Mouse (Mus musculus) hindbrain, postnatal 0 days (tissue): ENCODE results near the gene Myo18a. TPM values are rescaled to one million over a fixed set of nuclear protein-coding genes. Genes with fewer than 3 reads are reported as not detected.

Experiments
- ATAC-seq: fragments of 200-750 bp; cut with Nextera tagmentation; 2 replicates; pipeline ENCODE4 v1.8.0; 2017; ENCODE audit warnings: mild to moderate bottlenecking, moderate TSS enrichment, moderate library complexity
- DNase-seq: peaks from one replicate; pipeline ENCODE4 v3.0.0-alpha.2; 2015; ENCODE audit warnings: low spot score
- H3K27ac ChIP-seq: fragments of 300-500 bp; sonication (generic); 2 replicates; pipeline ENCODE4 v1.5.1; 2014; ENCODE audit warnings: mild to moderate bottlenecking
- H3K27me3 ChIP-seq: fragments of 300-500 bp; sonication (generic); 2 replicates; pipeline ENCODE4 v1.6.1; 2014; ENCODE audit warnings: low read length, mixed read lengths; ENCODE audit not compliant: insufficient read depth
- H3K36me3 ChIP-seq: fragments of 300-500 bp; sonication (generic); 2 replicates; pipeline ENCODE4 v1.6.1; 2014; ENCODE audit warnings: low read length, mixed read lengths; ENCODE audit not compliant: insufficient read depth
- H3K4me1 ChIP-seq: fragments of 300-500 bp; sonication (generic); 2 replicates; pipeline ENCODE4 v1.6.1; 2014; ENCODE audit warnings: antibody characterized with exemption, low read length, mixed read lengths; ENCODE audit not compliant: insufficient read depth
- H3K4me2 ChIP-seq: fragments of 300-500 bp; sonication (generic); 2 replicates; pipeline ENCODE4 v1.6.1; 2014; ENCODE audit warnings: low read depth, mild to moderate bottlenecking, low read length, moderate library complexity, mixed read lengths
- H3K4me3 ChIP-seq: fragments of 300-500 bp; sonication (generic); 2 replicates; pipeline ENCODE4 v1.5.1; 2014; ENCODE audit warnings: low read length
- H3K9ac ChIP-seq: fragments of 300-500 bp; sonication (generic); replicated peaks from 2 replicates; pipeline ENCODE4 v1.6.1; 2014; ENCODE audit warnings: mild to moderate bottlenecking, low read length, moderate library complexity, mixed read lengths
- H3K9me3 ChIP-seq: fragments of 300-500 bp; sonication (generic); 2 replicates; pipeline ENCODE4 v1.6.1; 2016; ENCODE audit warnings: low read length, mixed read lengths
- CTCF ChIP-seq: IDR thresholded peaks from 2 replicates; pipeline ENCODE4 v1.5.1; 2016; ENCODE audit warnings: antibody characterized with exemption, control low read depth, low read depth
- WGBS: fragments of 180-500 bp; shearing (Covaris S2); extraction: QIAGEN DNeasy Blood & Tissue Kit; methylation state at CpG from one replicate; pipeline ENCODE4 v1.1.7; 2014; 5-methylcytosine and 5-hydroxymethylcytosine counted together
- polyA plus RNA-seq: library from polyadenylated mRNA; unstranded; fragments of >200 nt; fragmentation: Nextera tagmentation; extraction: Ambion mirVana; gene quantifications from 2 replicates; pipeline ENCODE4 v1.2.1, GENCODE M21; 2015
- total RNA-seq: library from RNA; depleted of rRNA; stranded (reverse); fragments of >200 nt; gene quantifications from 2 replicates; pipeline ENCODE4 v1.2.3, GENCODE M21; 2014

Gene Myo18a
- total and polyA plus RNA-seq, 2 experiments from 2014 or later, result 28.2 to 64.6 TPM

GRCm38 (mm10) chr11:77903761-77904160 lies 140.7 kb downstream of the Myo18a start:
- Histone ChIP-seq H3K27me3 (no peaks in the 10 kb centered on the region), H3K36me3 (no peaks in the 10 kb centered on the region), H3K9ac (no peak overlapping the region), H3K4me2 (no peak overlapping the region), H3K4me3 (no peak overlapping the region), H3K27ac (peak overlapping the region; percentile 32; the same call in 1 of the 2 replicates), H3K9me3 (no peaks in the 10 kb centered on the region), H3K4me1 (peaks cover 15% of the 10 kb centered on the region)
- WGBS, result 20% methylated on average over 3 of the region's 3 CpGs
- peak; percentile 58 for TF ChIP-seq CTCF
- ATAC-seq, result no peak
- peak; percentile 59 for DNase-seq

GRCm38 (mm10) chr11:77904707-77905106 lies 141.7 kb downstream of the Myo18a start:
- no peak for DNase-seq
- peaks cover 15% of the 10 kb centered on the region for H3K4me1 ChIP-seq
- 40% methylated on average over 1 of the region's 1 CpGs for WGBS
- no peak overlapping the region for H3K27ac ChIP-seq
- H3K4me3 ChIP-seq, result no peak overlapping the region
- no peak for TF ChIP-seq CTCF
- no peak overlapping the region for H3K4me2 ChIP-seq
- no peak overlapping the region for H3K9ac ChIP-seq
- no peaks in the 10 kb centered on the region for H3K9me3 ChIP-seq
- H3K27me3 ChIP-seq, result no peaks in the 10 kb centered on the region
- H3K36me3 ChIP-seq, result no peaks in the 10 kb centered on the region
- ATAC-seq, result no peak

DNA sequence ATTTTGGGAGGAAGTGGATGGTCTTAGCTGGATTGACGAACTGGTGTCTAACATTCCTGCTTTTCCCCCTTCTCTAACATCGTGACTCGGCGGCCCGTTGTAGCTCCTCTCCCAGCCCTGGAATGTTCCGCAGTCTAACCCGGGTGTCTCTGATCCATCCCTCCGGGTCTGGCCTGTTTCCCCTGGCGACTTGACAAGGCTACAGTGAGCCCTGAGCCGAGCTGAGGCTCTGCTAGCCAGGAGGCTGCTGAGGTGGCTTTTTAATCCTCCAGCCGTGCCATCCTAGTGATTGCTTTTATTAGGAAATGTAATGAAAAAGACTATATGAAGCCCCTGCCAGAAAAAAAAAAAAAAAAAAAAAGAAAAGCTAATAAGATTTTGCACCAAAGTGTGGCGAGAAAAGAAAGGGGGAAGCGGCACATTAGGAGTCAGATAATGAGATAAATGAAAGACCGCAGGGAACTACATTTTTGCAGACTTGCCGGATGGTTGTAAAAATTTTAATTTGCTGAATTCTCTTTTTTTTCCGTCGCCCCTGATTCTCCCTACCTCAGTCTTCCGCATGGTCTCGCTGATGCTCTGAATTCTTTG lies 143.1 kb downstream of the Myo18a start:
- Histone ChIP-seq H3K9ac (no peak overlapping the region), H3K27ac (peak overlapping the region; percentile 67), H3K36me3 (no peaks in the 10 kb centered on the region), H3K4me2 (peak overlapping the region; percentile 24), H3K27me3 (no peaks in the 10 kb centered on the region), H3K4me1 (peaks cover 12% of the 10 kb centered on the region), H3K9me3 (no peaks in the 10 kb centered on the region), H3K4me3 (no peak overlapping the region)
- 18% methylated on average over 19 of the region's 19 CpGs for WGBS
- no peak for TF ChIP-seq CTCF
- DNase-seq (peak; percentile 58), ATAC-seq (no peak)

DNA sequence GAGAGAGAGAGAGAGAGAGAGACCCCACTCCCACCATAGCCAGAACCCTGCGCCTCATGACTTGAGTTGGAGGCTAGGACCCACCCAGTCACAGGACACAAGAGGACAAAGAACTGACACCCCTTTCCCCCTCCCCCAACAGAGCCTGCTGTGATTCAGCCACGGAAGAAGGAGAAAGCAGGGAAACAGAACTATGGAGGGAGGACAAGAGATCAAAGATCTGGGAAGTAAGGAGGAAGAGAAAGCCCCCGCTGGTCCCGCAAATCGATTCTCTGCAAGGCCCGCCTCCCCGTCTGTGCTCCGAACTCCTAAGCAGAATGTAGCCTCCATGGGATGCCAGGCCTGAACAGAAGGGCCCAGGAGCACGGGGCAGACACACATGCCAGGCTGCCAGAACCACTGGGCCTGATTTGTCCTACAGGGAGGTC lies 143.7 kb downstream of the Myo18a start:
- H3K27me3 ChIP-seq, result no peaks in the 10 kb centered on the region
- peak; percentile 76 for DNase-seq
- no peaks in the 10 kb centered on the region for H3K36me3 ChIP-seq
- H3K4me3 ChIP-seq, result no peak overlapping the region
- peaks cover 6% of the 10 kb centered on the region for H3K4me1 ChIP-seq
- peak; percentile 77 for ATAC-seq
- no peak overlapping the region for H3K9ac ChIP-seq
- H3K9me3 ChIP-seq, result no peaks in the 10 kb centered on the region
- no peak overlapping the region for H3K4me2 ChIP-seq
- peak overlapping the region; percentile 67 for H3K27ac ChIP-seq
- 8% methylated on average over 9 of the region's 9 CpGs for WGBS
- no peak for TF ChIP-seq CTCF

GRCm38 (mm10) chr11:77908468-77908867 lies 145.4 kb downstream of the Myo18a start:
- Histone ChIP-seq H3K27ac (no peak overlapping the region), H3K9ac (no peak overlapping the region), H3K27me3 (0 out of 2 replicates have a peak, but pooled peaks cover 7% of the 10 kb centered on the region), H3K4me1 (peaks cover 3% of the 10 kb centered on the region; the same call in 1 of the 2 replicates), H3K9me3 (no peaks in the 10 kb centered on the region), H3K4me3 (no peak overlapping the region), H3K36me3 (no peaks in the 10 kb centered on the region), H3K4me2 (no peak overlapping the region)
- DNase-seq (no peak), ATAC-seq (no peak)
- no peak for TF ChIP-seq CTCF
- 82% methylated on average over 4 of the region's 4 CpGs for WGBS

DNA sequence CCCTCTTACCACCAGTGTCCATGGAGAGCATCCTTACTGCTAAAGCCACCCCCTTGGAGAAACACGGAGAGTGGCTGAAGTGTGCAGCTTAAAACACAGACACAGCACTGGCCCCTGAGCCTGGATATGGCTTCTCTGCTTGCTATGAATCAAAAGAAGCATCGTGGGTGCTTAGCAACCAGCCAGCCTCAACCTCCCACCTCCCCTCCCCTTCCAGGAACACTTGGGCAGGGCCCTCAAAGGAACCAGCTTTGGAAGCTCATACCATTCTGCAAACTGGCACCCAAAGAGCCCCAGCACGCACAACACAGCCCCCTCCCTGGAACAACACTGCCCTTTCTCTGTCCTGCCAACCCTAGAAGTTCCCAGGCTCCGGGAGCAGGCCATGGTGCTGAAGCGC lies 146.3 kb downstream of the Myo18a start:
- 26% methylated on average over 5 of the region's 5 CpGs for WGBS
- Histone ChIP-seq H3K4me3 (no peak overlapping the region), H3K4me1 (no peaks in the 10 kb centered on the region; the same call in 1 of the 2 replicates), H3K36me3 (no peaks in the 10 kb centered on the region), H3K9me3 (no peaks in the 10 kb centered on the region), H3K27me3 (0 out of 2 replicates have a peak, but pooled peaks cover 7% of the 10 kb centered on the region), H3K4me2 (no peak overlapping the region), H3K9ac (no peak overlapping the region), H3K27ac (no peak overlapping the region)
- no peak for ATAC-seq
- no peak for TF ChIP-seq CTCF
- DNase-seq, result peak; percentile 25

DNA sequence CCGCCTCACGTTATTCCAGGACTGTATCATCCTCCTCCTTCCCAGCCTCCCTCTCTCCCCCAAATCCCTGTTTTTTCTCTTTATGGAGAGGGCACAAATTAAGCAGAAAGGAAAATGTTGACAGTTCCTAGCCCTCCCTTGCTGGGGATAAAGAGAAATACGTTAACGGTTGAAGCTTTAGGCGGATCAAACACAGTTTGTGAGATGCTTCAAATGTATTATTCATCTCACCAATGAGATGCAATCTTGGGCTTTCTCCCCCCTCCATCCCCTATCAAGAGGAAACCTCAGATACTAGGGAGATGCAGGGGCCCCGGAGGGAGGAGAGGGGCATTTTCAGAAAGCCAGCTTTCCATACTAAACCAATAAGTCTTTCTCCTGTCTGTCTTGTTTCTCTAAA lies 146.7 kb downstream of the Myo18a start:
- no peak for TF ChIP-seq CTCF

More for the DNA sequence above, 146.7 kb downstream of the Myo18a start:
- 31% methylated on average over 6 of the region's 6 CpGs for WGBS
- ATAC-seq, result no peak
- Histone ChIP-seq H3K27me3 (peaks cover 7% of the 10 kb centered on the region; the same call in 1 of the 2 replicates), H3K9ac (no peak overlapping the region), H3K27ac (no peak overlapping the region), H3K4me3 (no peak overlapping the region), H3K9me3 (no peaks in the 10 kb centered on the region), H3K36me3 (no peaks in the 10 kb centered on the region), H3K4me1 (no peaks in the 10 kb centered on the region; the same call in 1 of the 2 replicates), H3K4me2 (no peak overlapping the region)
- no peak for DNase-seq
